Mouse (Mus musculus) stomach, embryonic 15.5 days (tissue): Measurements from ENCODE around the gene Rab39b. TPM values are rescaled to one million over a fixed set of nuclear protein-coding genes. Genes with fewer than 3 reads are reported as not detected.

Experiments used
- ATAC-seq: fragments of 200-750 bp; cut with Nextera tagmentation; 2 replicates; pipeline ENCODE4 v1.8.0; 2017; ENCODE audit warnings: low read depth, moderate number of reproducible peaks, moderate TSS enrichment; ENCODE audit not compliant: insufficient read depth, low FRiP score
- H3K27ac ChIP-seq: fragments of 300-500 bp; sonication (generic); 2 replicates; pipeline ENCODE4 v1.5.1; 2015; ENCODE audit warnings: mild to moderate bottlenecking, inconsistent platforms
- H3K27me3 ChIP-seq: fragments of 300-500 bp; sonication (generic); replicated peaks from 2 replicates; pipeline ENCODE4 v1.6.1; 2015; ENCODE audit warnings: inconsistent platforms
- H3K36me3 ChIP-seq: fragments of 300-500 bp; sonication (generic); 2 replicates; pipeline ENCODE4 v1.6.1; 2015; ENCODE audit warnings: inconsistent platforms
- H3K4me1 ChIP-seq: fragments of 300-500 bp; sonication (generic); 2 replicates; pipeline ENCODE4 v1.6.1; 2015; ENCODE audit warnings: inconsistent platforms
- H3K4me2 ChIP-seq: fragments of 300-500 bp; sonication (generic); 2 replicates; pipeline ENCODE4 v1.6.1; 2015; ENCODE audit warnings: mild to moderate bottlenecking, inconsistent platforms
- H3K4me3 ChIP-seq: fragments of 300-500 bp; sonication (generic); replicated peaks from 2 replicates; pipeline ENCODE4 v1.5.1; 2015; ENCODE audit warnings: inconsistent platforms
- H3K9ac ChIP-seq: fragments of 300-500 bp; sonication (generic); 2 replicates; pipeline ENCODE4 v1.6.1; 2015; ENCODE audit warnings: inconsistent platforms
- H3K9me3 ChIP-seq: fragments of 300-500 bp; sonication (generic); 2 replicates; pipeline ENCODE4 v1.6.1; 2016; ENCODE audit warnings: inconsistent platforms
- WGBS: fragments of 180-500 bp; shearing (Covaris S2); methylation state at CpG from one replicate; pipeline ENCODE4 v1.1.7; 2015; 5-methylcytosine and 5-hydroxymethylcytosine counted together
- polyA plus RNA-seq: library from polyadenylated mRNA; unstranded; fragments of >200 nt; fragmentation: Nextera tagmentation; extraction: Ambion mirVana; gene quantifications from 2 replicates; pipeline ENCODE4 v1.2.1, GENCODE M21; 2015

Gene Rab39b
- polyA plus RNA-seq, result 2.2 TPM in 2 replicates

DNA sequence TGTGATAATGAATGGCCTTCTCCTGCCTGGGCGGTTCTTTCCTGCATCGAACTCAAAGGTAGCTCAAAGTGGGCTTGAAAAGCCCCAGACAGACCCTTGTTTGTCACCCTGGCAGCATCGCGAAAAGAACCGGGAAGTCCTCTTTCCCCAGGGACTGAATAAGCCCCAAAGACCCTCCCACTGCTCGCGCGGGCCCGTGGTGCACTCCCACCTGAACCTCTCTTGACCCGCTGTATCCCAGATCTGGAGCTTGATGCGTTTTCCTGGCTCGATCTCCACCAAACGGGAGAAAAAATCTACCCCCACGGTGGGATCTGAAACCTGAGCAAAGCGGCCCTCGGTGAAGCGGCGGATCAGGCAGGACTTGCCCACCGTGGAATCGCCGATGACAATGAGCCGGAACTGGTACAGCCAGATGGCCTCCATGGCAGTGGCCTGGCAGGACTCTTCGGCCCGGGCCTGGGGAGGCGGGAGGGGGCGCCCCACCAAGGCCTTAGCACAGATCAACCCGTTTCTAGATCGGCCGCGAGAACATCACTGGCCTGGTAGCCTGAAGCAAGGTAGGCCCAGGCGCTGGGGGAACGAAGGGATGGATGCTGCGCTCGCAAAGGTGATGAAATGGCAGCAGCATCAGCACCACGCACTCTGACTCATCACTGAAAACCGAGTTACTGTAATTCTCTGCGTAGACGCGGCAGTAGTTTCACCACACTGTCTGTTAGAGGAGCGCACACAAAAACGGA lies at the start of gene Rab39b:
Rab39b (minus strand) TSS at position 650 of the 743 bp plus-strand sequence.
- no peak within 1 kb of the TSS for H3K27ac ChIP-seq
- no peaks in the 10 kb centered on the region for H3K36me3 ChIP-seq
- H3K27me3 ChIP-seq, result no peaks in the 10 kb centered on the region
- no peaks in the 10 kb centered on the region for H3K4me1 ChIP-seq
- H3K4me2 ChIP-seq, result peak within 1 kb of the TSS; percentile 60
- peak within 1 kb of the TSS; percentile 46 for H3K4me3 ChIP-seq
- peak; percentile 66; the same call in 1 of the 2 replicates for ATAC-seq
- H3K9me3 ChIP-seq, result no peaks in the 10 kb centered on the region
- no peak within 1 kb of the TSS for H3K9ac ChIP-seq
- WGBS, result 15% methylated on average over 41 of the region's 41 CpGs

DNA sequence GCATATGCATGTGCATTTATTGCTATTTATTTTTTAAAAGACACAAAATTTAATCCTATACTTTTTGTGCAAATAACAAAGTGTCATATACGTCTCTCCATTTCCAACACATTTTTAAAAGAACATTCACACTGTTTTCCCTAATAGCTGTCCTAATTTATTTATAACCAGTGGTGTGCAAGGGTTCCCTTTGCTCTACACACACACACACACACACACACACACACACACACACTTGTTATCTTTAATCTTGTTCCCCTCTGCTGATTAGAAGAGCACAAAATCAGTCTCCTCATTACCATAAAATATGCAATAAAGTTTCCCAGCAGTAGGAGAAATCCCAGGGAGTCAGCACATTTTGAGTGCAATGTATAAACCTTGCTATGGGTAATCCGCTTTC lies 508 bp upstream of the Rab39b start:
- WGBS, result 77% methylated on average over 2 of the region's 2 CpGs
- Histone ChIP-seq H3K36me3 (no peaks in the 10 kb centered on the region), H3K27ac (no peak overlapping the region), H3K4me1 (no peaks in the 10 kb centered on the region), H3K4me2 (no peak overlapping the region), H3K9me3 (no peaks in the 10 kb centered on the region), H3K27me3 (no peaks in the 10 kb centered on the region), H3K9ac (no peak overlapping the region), H3K4me3 (no peak overlapping the region)
- no peak for ATAC-seq

Other genes with a start within 250 kb of the Rab39b start
- gene Fundc2, start 195.8 kb downstream of the Rab39b start, polyA plus RNA-seq, result 46.8 and 57.8 TPM in 2 replicates
- 1.5 TPM in 2 replicates for gene F8, start 195.6 kb downstream of the Rab39b start, polyA plus RNA-seq
- gene Cmc4, start 161.6 kb downstream of the Rab39b start, polyA plus RNA-seq, result 20.6 and 23.9 TPM in 2 replicates
- 9.0 and 10.6 TPM in 2 replicates for gene Mtcp1, start 161.6 kb downstream of the Rab39b start, polyA plus RNA-seq
- gene Brcc3, start 161.6 kb downstream of the Rab39b start, polyA plus RNA-seq, result 69.8 and 74.4 TPM in 2 replicates
- gene Vbp1, start 63.9 kb downstream of the Rab39b start, polyA plus RNA-seq, result 157 and 160 TPM in 2 replicates